In genomic region chr4:43823845-43824337, GRCm38 (mm10) we compare ENCODE assay signal across 11 mouse cellular contexts. TPM values are rescaled to one million over a fixed set of nuclear protein-coding genes. Genes with fewer than 3 reads are reported as not detected.
A peak's percentile ranks its signal among the peaks of the same experiment; 100 is the strongest.
DNase-seq lines count a peak whose midpoint lies in the region; ATAC-seq lines count a peak whose summit lies in the region.
"Had no signal": no experiment of that assay in that cellular context is flagged by ENCODE, and none has a peak within 500 bp of the region (broad histone marks: within the 10 kb centered on the region; RNA-seq: fewer than 3 reads in every experiment).

Olfr156 (minus strand) TSS chr4:43823895.

- H3K27me3 ChIP-seq in forebrain, embryonic 11.5 days (ENCODE audit: control insufficient read depth, insufficient read depth, low read length), result no peaks in the 10 kb centered on the region
- no peaks in the 10 kb centered on the region for H3K27me3 ChIP-seq in forebrain, embryonic 12.5 days
- H3K27me3 ChIP-seq: midbrain, embryonic 12.5 days had no signal

- no peak for ATAC-seq in forebrain, embryonic 11.5 days (replicated peaks; ENCODE audit: low FRiP score)
- no peak for ATAC-seq in forebrain, embryonic 12.5 days (ENCODE audit: low FRiP score)

- no peak within 1 kb of the TSS for H3K4me3 ChIP-seq in forebrain, embryonic 11.5 days (ENCODE audit: low read depth, low read length)
- no peak within 1 kb of the TSS for H3K4me3 ChIP-seq in forebrain, embryonic 12.5 days (replicated peaks)
- H3K4me3 ChIP-seq: midbrain, embryonic 12.5 days had no signal

- H3K36me3 ChIP-seq in forebrain, embryonic 11.5 days (ENCODE audit: control insufficient read depth, insufficient read depth, low read length), result no peaks in the 10 kb centered on the region
- H3K36me3 ChIP-seq in forebrain, embryonic 12.5 days (replicated peaks), result no peaks in the 10 kb centered on the region
- H3K36me3 ChIP-seq: G1E; midbrain, embryonic 12.5 days had no signal

- no peak within 1 kb of the TSS for H3K4me2 ChIP-seq in forebrain, embryonic 11.5 days (ENCODE audit: low read depth, low read length, severe bottlenecking)
- H3K4me2 ChIP-seq in forebrain, embryonic 12.5 days, result no peak within 1 kb of the TSS
- H3K4me2 ChIP-seq: midbrain, embryonic 12.5 days had no signal

- H3K9me3 ChIP-seq in forebrain, embryonic 11.5 days (ENCODE audit: control insufficient read depth, low read length), result no peaks in the 10 kb centered on the region
- no peaks in the 10 kb centered on the region for H3K9me3 ChIP-seq in forebrain, embryonic 12.5 days
- H3K9me3 ChIP-seq: G1E; midbrain, embryonic 12.5 days had no signal

- H3K4me1 ChIP-seq in forebrain, embryonic 11.5 days (replicated peaks; ENCODE audit: control insufficient read depth, insufficient read depth, low read length), result no peaks in the 10 kb centered on the region
- no peaks in the 10 kb centered on the region for H3K4me1 ChIP-seq in forebrain, embryonic 12.5 days
- H3K4me1 ChIP-seq: midbrain, embryonic 12.5 days had no signal

- intact Hi-C loops in left cerebral cortex, postnatal 4 days (cut with DNase I), result no loop called here

- H3K27ac ChIP-seq in forebrain, embryonic 11.5 days (ENCODE audit: low read depth, low read length), result no peak within 1 kb of the TSS
- H3K27ac ChIP-seq in forebrain, embryonic 12.5 days, result no peak within 1 kb of the TSS
- H3K27ac ChIP-seq: midbrain, embryonic 12.5 days had no signal

- H3K9ac ChIP-seq in forebrain, embryonic 11.5 days (ENCODE audit: low read length), result no peak within 1 kb of the TSS
- no peak within 1 kb of the TSS; the same call in 1 of the 2 replicates for H3K9ac ChIP-seq in forebrain, embryonic 12.5 days
- H3K9ac ChIP-seq: midbrain, embryonic 12.5 days had no signal

- DNase-seq in forebrain, embryonic 11.5 days (ENCODE audit: low spot score), result peak; percentile 55
- DNase-seq in left cerebral cortex, postnatal 4 days, result peak; percentile 18
- no peak for DNase-seq in left cerebral cortex, adult 9 months (ENCODE audit: low spot score in 2 of 2)
- DNase-seq in embryo, embryonic 10.5 days (ENCODE audit: low spot score), result peak; percentile 78
- peak; percentile 58 for DNase-seq in lung, postnatal 36 days
- no peak for DNase-seq in thymus, postnatal 0 days (ENCODE audit: low spot score)
- no peak for DNase-seq in right cerebral cortex, adult 18-20 months

- WGBS in forebrain, embryonic 11.5 days, result 11% methylated on average over 7 of the region's 7 CpGs
- 10% methylated on average over 7 of the region's 7 CpGs for WGBS in forebrain, embryonic 12.5 days

RNA-seq across cellular contexts. Expression of gene Olfr156, which starts in this region (rescaled TPM):
- polyA plus RNA-seq in forebrain, embryonic 11.5 days (2014; fragmentation: Nextera tagmentation; extraction: Ambion mirVana), result not detected in 2 replicates
- polyA plus RNA-seq in forebrain, embryonic 12.5 days (2016; fragmentation: Nextera tagmentation; extraction: Ambion mirVana), result not detected in 2 replicates
- total RNA-seq in left cerebral cortex, postnatal 4 days (2021), result not detected
- not detected in 2 replicates for polyA plus RNA-seq in thymus, postnatal 0 days (2015; fragmentation: Nextera tagmentation; extraction: Ambion mirVana)
- polyA plus RNA-seq: G1E; gonadal fat pad, adult 2 months; midbrain, embryonic 12.5 days had no signal

Comparison
In these comparisons a context has a peak if more than half of its experiments do, and no peak if none do; other contexts are left out.
1. Peak in DNase-seq in forebrain, embryonic 11.5 days; RNA of the gene not detected or under 1 TPM.
2. Peak in DNase-seq in left cerebral cortex, postnatal 4 days; RNA of the gene not detected or under 1 TPM.
3. DNase-seq: peak in embryo, embryonic 10.5 days (single experiment) and lung, postnatal 36 days (single experiment); none in left cerebral cortex, adult 9 months (0 of 2), thymus, postnatal 0 days (single experiment) and right cerebral cortex, adult 18-20 months (single experiment).